Mouse (Mus musculus): ENCODE measurements around the gene Snap29.

- TF ChIP-seq POLR2A (IDR thresholded peaks at IDR 0.05; ENCODE audit: insufficient read depth, low read depth, low read length) (no peak), CTCF (IDR thresholded peaks at IDR 0.05; ENCODE audit: insufficient read depth, low read depth, low read length) (no peak)
These were observed 23.5 kb upstream of the Snap29 start for GRCm38 (mm10) chr16:17382306-17382705.
